Mouse (Mus musculus) forebrain, embryonic 12.5 days (tissue): ENCODE measurements at regions not wholly inside any gene's neighbourhood (a gene's known extent, or its start where the extent isn't known, plus 50 kb on each side); places are given as distances from the start of the nearest gene placed in this dataset.

Source experiments
- ATAC-seq: fragments of 200-750 bp; cut with Nextera tagmentation; 2 replicates; pipeline ENCODE4 v1.8.0; 2017; ENCODE audit warnings: moderate TSS enrichment; ENCODE audit not compliant: low FRiP score
- H3K27ac ChIP-seq: fragments of 300-500 bp; sonication (generic); 2 replicates; pipeline ENCODE4 v1.5.1; 2016; ENCODE audit warnings: mild to moderate bottlenecking
- H3K27me3 ChIP-seq: fragments of 300-500 bp; sonication (generic); 2 replicates; pipeline ENCODE4 v1.6.1; 2016; ENCODE audit warnings: mild to moderate bottlenecking
- H3K36me3 ChIP-seq: fragments of 300-500 bp; sonication (generic); replicated peaks from 2 replicates; pipeline ENCODE4 v1.6.1; 2016; ENCODE audit warnings: mild to moderate bottlenecking
- H3K4me1 ChIP-seq: fragments of 300-500 bp; sonication (generic); 2 replicates; pipeline ENCODE4 v1.6.1; 2016
- H3K4me2 ChIP-seq: fragments of 300-500 bp; sonication (generic); 2 replicates; pipeline ENCODE4 v1.6.1; 2016; ENCODE audit warnings: mild to moderate bottlenecking, moderate library complexity
- H3K4me3 ChIP-seq: fragments of 300-500 bp; sonication (generic); replicated peaks from 2 replicates; pipeline ENCODE4 v1.5.1; 2016; ENCODE audit warnings: mild to moderate bottlenecking
- H3K9ac ChIP-seq: fragments of 300-500 bp; sonication (generic); 2 replicates; pipeline ENCODE4 v1.6.1; 2016; ENCODE audit warnings: mild to moderate bottlenecking
- H3K9me3 ChIP-seq: fragments of 300-500 bp; sonication (generic); 2 replicates; pipeline ENCODE4 v1.6.1; 2016
- WGBS: fragments of 180-500 bp; shearing (Covaris S2); methylation state at CpG from one replicate; pipeline ENCODE4 v1.1.7; 2016; 5-methylcytosine and 5-hydroxymethylcytosine counted together

GRCm38 (mm10) chr7:73319004-73319403 lies 56.3 kb upstream of the Rgma start:
- H3K9ac ChIP-seq, result no peak overlapping the region
- WGBS, result 95% methylated on average over 6 of the region's 6 CpGs
- ATAC-seq, result no peak
- H3K4me1 ChIP-seq, result no peaks in the 10 kb centered on the region; the same call in 1 of the 2 replicates
- no peak overlapping the region for H3K27ac ChIP-seq
- H3K27me3 ChIP-seq, result no peaks in the 10 kb centered on the region
- H3K9me3 ChIP-seq, result no peaks in the 10 kb centered on the region
- no peak overlapping the region for H3K4me3 ChIP-seq
- H3K36me3 ChIP-seq, result no peaks in the 10 kb centered on the region
- H3K4me2 ChIP-seq, result no peak overlapping the region

GRCm38 (mm10) chr7:73319994-73320393 lies 55.3 kb upstream of the Rgma start:
- Histone ChIP-seq H3K36me3 (no peaks in the 10 kb centered on the region), H3K9me3 (no peaks in the 10 kb centered on the region), H3K4me1 (no peaks in the 10 kb centered on the region; the same call in 1 of the 2 replicates), H3K9ac (no peak overlapping the region), H3K27me3 (no peaks in the 10 kb centered on the region), H3K4me3 (no peak overlapping the region), H3K4me2 (no peak overlapping the region), H3K27ac (no peak overlapping the region)
- no peak for ATAC-seq
- 80% methylated on average over 7 of the region's 7 CpGs for WGBS

- no peaks in the 10 kb centered on the region for H3K4me1 ChIP-seq
- ATAC-seq, result no peak
- no peak overlapping the region for H3K9ac ChIP-seq
- no peaks in the 10 kb centered on the region for H3K9me3 ChIP-seq
- no peak overlapping the region for H3K4me2 ChIP-seq
- H3K27me3 ChIP-seq, result no peaks in the 10 kb centered on the region
- no peak overlapping the region for H3K27ac ChIP-seq
- WGBS, result 86% methylated on average over 8 of the region's 8 CpGs
- H3K4me3 ChIP-seq, result no peak overlapping the region
- no peaks in the 10 kb centered on the region for H3K36me3 ChIP-seq
Measured at GRCm38 (mm10) chr7:73322466-73323151, 52.7 kb upstream of the Rgma start.

GRCm38 (mm10) chr7:73323556-73323955 lies 51.8 kb upstream of the Rgma start:
- H3K9ac ChIP-seq, result no peak overlapping the region
- no peaks in the 10 kb centered on the region for H3K27me3 ChIP-seq
- H3K4me2 ChIP-seq, result no peak overlapping the region
- no peaks in the 10 kb centered on the region for H3K9me3 ChIP-seq
- 51% methylated on average over 12 of the region's 12 CpGs for WGBS
- H3K4me1 ChIP-seq, result peaks cover 3% of the 10 kb centered on the region
- H3K4me3 ChIP-seq, result no peak overlapping the region
- no peak overlapping the region for H3K27ac ChIP-seq
- ATAC-seq, result no peak
- H3K36me3 ChIP-seq, result no peaks in the 10 kb centered on the region

DNA sequence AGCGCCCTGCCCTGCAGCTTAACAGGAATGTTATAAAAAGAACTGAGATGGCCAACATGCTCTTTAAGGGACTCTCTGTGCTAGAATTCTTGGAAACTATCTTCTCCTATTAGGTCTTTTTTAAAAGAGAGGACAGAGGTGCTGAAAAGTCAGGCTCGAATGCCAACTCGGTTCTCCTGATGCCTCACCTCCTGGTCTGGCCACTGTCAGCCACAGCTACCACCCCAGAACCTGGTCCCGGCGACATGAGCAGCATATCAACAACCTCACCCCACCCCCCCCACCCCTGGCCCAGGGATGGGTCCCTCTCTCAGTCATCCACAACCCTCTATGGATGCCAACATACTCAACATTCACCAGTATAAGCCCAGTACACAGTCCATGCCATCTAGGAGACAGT lies 49.8 kb upstream of the Rgma start:
- no peaks in the 10 kb centered on the region for H3K27me3 ChIP-seq
- H3K27ac ChIP-seq, result no peak overlapping the region
- ATAC-seq, result no peak
- no peak overlapping the region for H3K4me3 ChIP-seq
- H3K9ac ChIP-seq, result no peak overlapping the region
- no peaks in the 10 kb centered on the region for H3K9me3 ChIP-seq
- peaks cover 10% of the 10 kb centered on the region for H3K4me1 ChIP-seq
- no peaks in the 10 kb centered on the region for H3K36me3 ChIP-seq
- 93% methylated on average over 5 of the region's 5 CpGs for WGBS
- H3K4me2 ChIP-seq, result no peak overlapping the region
